Mouse (Mus musculus) heart, postnatal 4 days (tissue): ENCODE results near the gene Usf3. TPM values are rescaled to one million over a fixed set of nuclear protein-coding genes. Genes with fewer than 3 reads are reported as not detected.

Experiments
- DNase-seq: peaks from one replicate; pipeline ENCODE4 v3.0.0; 2021
- total RNA-seq, 2 experiments: library from RNA; stranded (reverse); gene quantifications; 2 replicates each; pipeline ENCODE4 v1.2.3; 2021

Usf3 gene
- total RNA-seq, 2 experiments from 2014 or later = 22.2 to 24.2 TPM

DNA sequence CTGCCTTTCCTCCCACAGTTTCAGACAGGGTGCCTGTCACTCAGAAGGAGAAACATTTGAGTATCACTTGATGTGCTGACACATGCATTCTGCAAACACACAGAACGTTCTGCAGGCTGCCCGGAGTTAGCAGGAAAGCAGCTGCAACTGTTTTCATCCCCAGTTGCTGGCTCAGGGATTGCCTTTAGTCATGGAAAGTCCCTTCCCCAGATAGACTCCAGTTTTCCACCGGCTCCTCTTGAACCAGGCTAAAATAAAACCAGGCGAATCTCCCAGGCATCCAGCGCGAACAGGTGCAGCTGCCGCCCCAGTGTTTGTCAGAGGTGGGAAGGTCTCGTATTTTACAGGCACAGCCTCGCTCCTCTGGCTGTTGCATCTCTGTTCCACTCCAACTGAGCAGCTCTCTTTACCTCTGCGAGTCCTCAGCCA, 65.8 kb downstream of the Usf3 start:
- DNase-seq = peak; percentile 28

DNA sequence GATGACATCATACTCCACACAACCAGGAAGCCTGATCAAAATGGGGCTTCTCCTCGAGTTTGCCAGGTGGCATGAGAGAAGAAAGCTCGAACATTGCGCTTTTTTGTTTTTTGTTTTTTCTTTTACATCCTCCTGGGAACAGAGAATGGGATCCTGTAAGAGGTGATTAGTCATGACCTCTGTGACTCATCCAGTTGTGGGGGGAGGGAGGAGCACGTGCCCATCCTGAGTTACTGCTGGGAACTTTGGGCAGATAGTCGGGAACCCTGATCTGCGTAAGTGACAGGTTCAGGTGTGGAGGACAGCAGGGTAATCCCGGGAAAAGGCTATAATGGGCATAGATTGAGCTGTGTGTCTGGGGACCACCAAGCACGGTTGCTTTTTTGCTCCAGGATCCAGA, 67.4 kb downstream of the Usf3 start:
- DNase-seq = no peak

DNA sequence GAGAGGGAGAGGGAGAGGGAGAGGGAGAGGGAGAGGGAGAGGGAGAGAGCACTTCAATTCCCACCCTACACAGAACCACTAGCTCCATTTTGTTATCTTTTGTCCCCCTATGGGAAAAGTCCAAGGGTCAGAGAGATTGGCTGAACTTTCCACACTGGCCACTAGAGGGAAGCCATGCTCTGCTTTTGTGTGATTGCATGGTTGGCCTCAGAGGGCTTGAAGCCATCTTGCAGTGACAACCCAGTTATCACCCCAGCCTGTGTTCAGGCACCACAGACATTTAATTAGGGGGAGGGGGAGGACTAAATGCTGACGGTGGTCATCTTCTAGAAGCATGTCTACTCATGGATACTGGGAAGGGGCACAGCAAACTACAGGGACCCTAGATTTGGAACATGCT, 69.6 kb downstream of the Usf3 start:
- peak; percentile 85 for DNase-seq

DNA sequence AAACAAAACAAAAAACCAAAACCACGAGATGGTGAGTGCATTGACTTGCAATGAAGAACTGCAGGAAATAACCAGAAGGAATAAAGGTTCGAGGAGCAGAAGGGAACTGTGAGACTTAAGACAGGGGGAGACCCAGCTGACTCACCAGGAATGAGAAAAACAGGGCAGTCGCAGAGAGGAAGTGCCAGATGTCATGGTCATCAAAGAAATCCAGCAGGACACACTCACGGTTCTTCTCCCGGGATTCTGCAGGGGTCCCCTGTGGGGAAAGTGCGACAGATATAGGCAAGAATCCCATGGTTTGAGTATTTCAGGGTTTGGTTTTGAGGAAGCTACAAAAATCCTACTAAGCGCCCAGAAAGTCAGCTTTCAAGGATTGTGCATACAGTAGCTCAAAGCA, 70.3 kb downstream of the Usf3 start:
- no peak for DNase-seq

DNA sequence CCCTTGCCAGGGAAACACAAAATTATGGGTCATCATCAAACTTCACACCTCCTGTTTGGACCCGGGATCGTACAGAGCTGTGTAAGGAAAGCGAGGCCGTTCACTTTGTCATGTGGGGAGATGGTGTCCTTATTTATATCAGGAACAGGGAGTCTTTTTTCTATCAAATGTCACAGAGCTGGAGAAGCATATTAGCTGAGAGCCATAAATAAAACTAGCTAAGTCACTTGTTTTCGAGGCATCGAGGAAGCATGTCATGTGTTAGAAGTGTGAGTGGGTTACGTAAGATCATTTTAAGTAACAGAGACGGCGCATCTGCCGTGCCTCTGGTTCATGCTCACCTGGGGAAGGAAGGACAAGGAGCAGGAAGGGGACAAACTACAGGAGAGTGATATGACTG, 76.9 kb downstream of the Usf3 start:
- DNase-seq = no peak

DNA sequence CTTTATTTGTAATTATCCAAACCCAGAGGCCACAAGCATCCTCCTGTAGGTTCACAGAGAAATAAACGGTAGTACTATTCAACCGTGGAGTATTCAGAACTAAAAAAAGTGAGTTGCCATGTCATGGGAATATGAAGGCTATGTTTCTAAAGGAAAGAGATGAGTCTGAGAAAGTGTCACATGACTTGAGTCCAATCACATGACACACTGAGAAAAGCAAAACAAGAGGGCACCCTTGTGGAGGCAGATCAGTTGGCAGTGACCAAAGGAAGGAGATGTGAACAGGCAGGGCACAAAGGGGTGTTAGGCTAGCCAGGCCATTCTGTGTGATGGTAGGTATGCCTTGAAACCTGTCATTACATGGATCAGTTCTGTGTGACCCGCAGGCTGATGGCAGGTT, 79.7 kb downstream of the Usf3 start:
- no peak for DNase-seq

DNA sequence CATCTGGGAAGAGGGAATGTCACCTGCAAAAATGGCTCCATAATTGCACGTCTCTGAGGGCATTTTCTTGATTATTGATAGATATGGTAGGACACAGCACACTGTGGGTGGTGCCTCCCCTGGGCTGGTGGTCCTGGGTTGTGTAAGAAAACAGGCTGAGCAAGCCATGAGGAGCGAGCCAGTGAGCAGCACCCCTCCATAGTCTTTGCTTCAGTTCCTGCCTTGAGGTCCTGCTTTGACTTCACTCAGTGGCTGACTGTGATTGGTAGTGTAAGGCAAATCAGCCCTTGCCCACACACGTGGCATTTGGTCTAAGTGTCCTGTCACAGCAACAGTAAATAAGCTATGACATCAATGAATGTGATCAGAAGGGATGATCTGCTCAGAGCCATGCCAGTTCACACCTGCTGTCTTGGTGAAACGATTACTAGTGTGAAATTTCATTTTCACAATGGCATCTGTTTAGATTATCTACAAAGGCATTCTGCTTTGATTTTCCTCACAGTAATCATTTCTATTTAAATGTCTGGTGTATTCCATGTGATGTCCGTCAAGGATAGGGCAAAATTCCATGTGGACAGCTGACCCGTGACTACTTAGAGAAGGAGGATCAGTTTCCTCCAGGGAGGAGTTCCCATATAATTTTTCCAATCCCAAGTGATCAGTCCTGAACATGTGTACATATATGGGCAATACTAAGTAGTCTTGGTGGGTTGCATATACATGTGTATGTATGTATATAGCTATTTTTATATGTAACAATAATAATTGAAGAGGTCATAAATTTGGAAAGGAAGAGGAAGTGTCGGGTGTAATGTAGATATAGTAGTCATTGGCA, 81.0 kb downstream of the Usf3 start:
- DNase-seq = no peak

DNA sequence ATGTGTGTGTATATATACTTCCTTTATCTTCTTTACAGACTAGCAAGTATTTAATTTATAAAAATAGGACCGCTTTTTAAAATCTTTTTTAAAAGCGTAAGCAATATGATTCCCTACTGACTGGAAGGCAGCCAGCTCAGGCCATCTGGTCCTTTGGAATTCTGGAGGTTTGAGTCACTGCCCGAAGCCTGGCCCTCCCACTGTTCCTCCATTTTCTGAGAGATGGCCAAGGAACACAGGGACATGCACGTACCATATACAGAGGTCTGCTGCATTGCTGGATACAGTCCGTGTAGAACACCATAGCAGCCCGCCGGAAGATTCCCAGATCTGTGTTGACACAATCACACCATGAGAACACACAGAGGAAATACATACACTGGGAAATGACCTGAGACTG, 81.7 kb downstream of the Usf3 start:
- DNase-seq = peak; percentile 74

DNA sequence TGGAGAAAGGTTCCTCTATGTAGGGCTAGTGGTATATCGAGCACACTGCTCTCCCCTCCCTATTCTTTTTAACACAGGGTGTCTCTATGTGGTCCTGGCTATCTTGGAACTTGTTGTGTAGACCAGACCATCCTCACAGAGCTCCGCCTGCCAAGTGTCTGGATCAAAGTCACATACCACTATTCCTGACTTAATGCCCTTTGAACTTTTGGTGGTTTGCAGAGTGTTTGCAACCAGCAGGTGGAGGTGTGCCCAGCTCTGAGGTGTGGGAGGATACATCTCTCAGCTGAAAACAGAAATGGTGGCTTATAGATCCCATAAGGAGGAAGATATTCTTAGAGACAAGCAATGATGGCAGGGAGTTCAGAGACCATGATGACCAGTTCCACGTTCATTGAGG, 84.4 kb downstream of the Usf3 start:
- no peak for DNase-seq

DNA sequence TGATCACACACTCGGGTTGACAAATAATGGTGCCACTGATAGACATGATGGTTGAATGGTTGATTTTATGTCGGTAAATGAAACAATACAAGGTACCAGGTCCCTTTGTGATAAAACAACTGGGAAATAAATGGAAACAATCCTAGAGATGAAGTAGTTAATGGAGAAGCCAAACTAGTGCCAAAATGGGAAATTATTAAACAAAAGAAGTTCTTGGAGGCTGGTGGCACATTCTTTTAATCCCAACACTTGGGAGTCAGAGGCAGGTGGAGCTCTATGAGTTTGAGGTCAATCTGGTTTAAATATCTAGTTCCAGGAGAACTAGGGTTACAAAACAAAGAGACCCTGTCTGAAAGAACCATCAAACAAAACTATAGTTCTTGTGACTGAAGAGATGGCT, 91.9 kb downstream of the Usf3 start:
- no peak for DNase-seq

DNA sequence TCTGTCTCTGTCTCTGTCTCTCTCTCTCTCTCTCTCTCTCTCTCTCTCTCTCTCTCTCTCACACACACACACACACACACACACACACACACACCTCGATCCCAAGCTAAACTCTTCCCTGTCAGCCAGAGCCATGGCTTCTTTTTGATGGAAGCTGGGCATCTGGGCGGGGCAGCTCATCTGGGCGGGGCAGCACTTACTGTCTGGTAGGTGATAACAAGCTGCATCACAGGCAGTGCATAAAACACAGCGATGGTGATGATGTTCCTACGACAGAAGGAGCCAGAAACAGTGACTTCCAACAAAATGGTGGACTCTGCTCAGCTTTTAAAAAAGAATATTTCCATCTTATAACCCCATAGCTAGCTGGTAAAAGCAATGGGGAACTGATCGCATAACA, 92.5 kb downstream of the Usf3 start:
- no peak for DNase-seq

DNA sequence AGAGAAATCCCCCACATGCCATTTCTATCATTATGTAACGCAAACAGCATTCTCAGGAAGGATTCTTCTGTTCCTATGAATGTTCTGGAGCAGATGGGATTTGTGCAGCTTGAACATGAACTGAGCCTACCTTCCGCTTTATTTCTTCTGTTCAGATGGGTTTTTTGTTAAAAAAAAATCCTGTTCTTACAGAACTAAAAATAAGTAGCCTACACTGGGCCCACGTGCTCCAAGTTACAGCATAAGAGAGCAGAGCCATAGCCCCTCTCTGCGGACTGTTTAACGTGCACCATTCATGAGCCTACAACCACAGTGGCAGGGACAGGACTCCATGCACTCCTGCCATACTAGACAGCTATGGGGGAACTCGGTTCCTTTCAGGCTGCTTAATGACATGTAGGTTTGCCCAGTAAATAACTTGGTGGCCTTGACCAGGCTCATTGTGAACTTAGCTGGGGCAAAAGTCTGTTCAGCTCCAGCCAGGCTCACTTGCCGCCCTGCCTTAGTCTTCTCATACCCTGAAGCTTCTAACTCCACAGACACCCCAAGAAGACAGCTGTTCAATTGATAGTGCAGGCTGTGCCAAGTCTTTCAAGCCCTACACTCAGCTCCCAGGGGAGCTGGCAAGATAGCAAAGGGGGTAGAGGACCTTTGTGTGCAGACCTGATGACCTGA, 95.6 kb downstream of the Usf3 start:
- no peak for DNase-seq

DNA sequence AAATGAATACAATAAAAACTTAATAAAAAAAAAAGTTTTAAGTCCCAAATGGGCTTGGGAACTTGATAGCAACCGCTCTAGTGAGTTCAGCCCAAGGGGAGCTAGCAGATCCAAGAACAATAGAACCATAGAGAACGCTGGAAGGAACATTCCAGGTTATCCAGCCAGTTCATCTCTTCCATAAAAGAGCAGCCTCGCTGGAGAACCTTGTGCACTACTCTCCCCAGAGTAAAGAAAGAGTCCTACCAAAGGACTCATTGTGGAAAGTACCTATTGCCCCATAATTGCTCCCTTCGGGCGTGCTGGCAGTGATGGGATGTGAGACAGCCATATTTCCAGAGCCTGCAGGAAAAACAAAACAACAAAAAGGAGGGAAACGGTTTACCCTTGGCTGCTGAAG, 96.5 kb downstream of the Usf3 start:
- no peak for DNase-seq

DNA sequence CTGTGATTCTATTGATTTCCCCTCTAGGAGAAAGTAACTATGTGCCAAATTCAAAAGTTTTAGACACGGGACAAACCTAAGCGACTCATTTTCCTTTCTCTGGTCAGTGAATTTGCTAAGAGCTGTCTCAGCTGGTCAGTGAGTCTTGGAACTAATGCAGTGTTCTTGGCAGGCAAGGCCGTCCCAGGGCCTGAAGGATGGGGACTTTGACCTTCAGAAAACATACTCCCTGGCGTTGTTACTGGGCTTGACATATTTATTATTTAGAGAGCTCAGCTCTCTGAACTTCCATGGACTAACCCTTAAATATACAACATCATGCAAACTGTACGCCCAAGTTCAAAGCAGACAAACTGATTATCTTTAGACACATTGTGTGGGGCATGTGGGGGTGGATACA, 97.6 kb downstream of the Usf3 start:
- peak; percentile 29 for DNase-seq

DNA sequence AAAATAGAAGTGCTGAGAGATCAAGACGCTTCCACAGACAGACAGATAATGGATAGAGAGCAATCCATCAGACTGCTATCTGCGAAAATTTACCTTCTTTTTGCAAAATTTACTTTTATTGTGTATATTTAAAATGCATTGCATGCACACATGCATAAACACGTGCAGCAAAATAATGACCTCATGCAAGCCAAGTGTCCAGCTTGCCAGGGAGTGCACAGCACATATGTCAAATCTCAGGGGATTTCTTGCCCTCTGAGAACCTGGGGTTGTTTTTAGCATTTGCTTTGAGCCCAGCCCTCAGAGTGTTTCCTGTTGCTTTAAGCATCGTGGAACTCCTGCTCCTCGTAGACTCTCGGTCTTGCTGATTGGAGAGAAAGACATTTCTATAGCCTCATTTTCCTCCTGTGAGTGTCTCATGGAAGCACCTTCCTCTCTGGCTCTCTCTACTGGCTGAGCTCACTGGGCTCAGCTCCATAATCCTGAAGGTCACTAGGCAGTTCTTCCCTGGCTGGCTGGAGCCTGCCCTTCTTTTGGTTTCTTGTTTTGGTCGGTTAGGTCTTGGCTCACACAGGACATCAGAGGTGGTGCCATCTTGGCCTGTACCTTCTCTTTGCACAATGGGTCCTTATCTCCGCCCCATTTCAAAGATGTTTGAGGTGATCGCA, 98.5 kb downstream of the Usf3 start:
- DNase-seq = no peak

Other genes starting within 250 kb of the Usf3 start
- 10 to 100 TPM; 23.2 to 29.8 TPM for gene Qtrt2, start 246.4 kb upstream of the Usf3 start, total RNA-seq
- 1 to 10 TPM; 1.8 to 2.2 TPM for gene Zdhhc23, start 193.5 kb upstream of the Usf3 start, total RNA-seq
- 1 to 10 TPM; 1.6 to 2.2 TPM for gene Gramd1c, start 109.9 kb upstream of the Usf3 start, total RNA-seq
- 10 to 100 TPM; 49.8 to 52.8 TPM for gene Atp6v1a, start 33.5 kb upstream of the Usf3 start, total RNA-seq
- gene Naa50, start 33.4 kb upstream of the Usf3 start, total RNA-seq = 100 to 1,000 TPM in 1 of 2 experiments, 10 to 100 TPM in 1; 96.8 to 100 TPM
- under 1 TPM; 0.21 to 0.25 TPM for gene Sidt1, start 159.9 kb downstream of the Usf3 start, total RNA-seq
- gene Spice1, start 173.9 kb downstream of the Usf3 start, total RNA-seq = 10 to 100 TPM in 1 of 2 experiments, 1 to 10 TPM in 1; 9.6 to 10.8 TPM
- not detected for gene Cfap44, start 221.6 kb downstream of the Usf3 start, total RNA-seq